30 mouse cellular contexts compared by ENCODE assay signal in genomic region chr19:41112609-41113008, GRCm38 (mm10). TPM values are rescaled to one million over a fixed set of nuclear protein-coding genes. Genes with fewer than 3 reads are reported as not detected.
DNase-seq lines count a peak whose midpoint lies in the region; ATAC-seq and TF ChIP-seq lines count a peak whose summit lies in the region.
"Had no signal": no experiment of that assay in that cellular context is flagged by ENCODE, and none has a peak within 500 bp of the region (broad histone marks: within the 10 kb centered on the region; RNA-seq: fewer than 3 reads in every experiment).

No protein-coding gene starts in this region.

- H3K4me1 ChIP-seq in kidney, postnatal 0 days (replicated peaks; ENCODE audit: insufficient read depth, low read length): no peaks in the 10 kb centered on the region
- H3K4me1 ChIP-seq in lung, embryonic 14.5 days (ENCODE audit: insufficient read depth): 0 out of 2 replicates have a peak, but pooled peaks cover 3% of the 10 kb centered on the region
- no peaks in the 10 kb centered on the region for H3K4me1 ChIP-seq in lung, adult 2 months (ENCODE audit: control insufficient read depth, insufficient read depth, low read length)

- no peaks in the 10 kb centered on the region for H3K9me3 ChIP-seq in kidney, postnatal 0 days (replicated peaks; ENCODE audit: low read length)
- no peaks in the 10 kb centered on the region for H3K9me3 ChIP-seq in lung, embryonic 14.5 days (ENCODE audit: low read depth, low read length)
- H3K9me3 ChIP-seq: embryonic facial prominence, embryonic 12.5 days; embryonic facial prominence, embryonic 15.5 days; hindbrain, embryonic 12.5 days; hindbrain, embryonic 15.5 days had no signal

- no peaks in the 10 kb centered on the region for H3K27me3 ChIP-seq in kidney, postnatal 0 days (ENCODE audit: insufficient read depth, low read length)
- H3K27me3 ChIP-seq in lung, embryonic 14.5 days (ENCODE audit: insufficient read depth, low read length): no peaks in the 10 kb centered on the region
- H3K27me3 ChIP-seq: embryonic facial prominence, embryonic 12.5 days; hindbrain, embryonic 15.5 days had no signal

- no peak overlapping the region for H3K4me2 ChIP-seq in kidney, postnatal 0 days (ENCODE audit: low read length)
- H3K4me2 ChIP-seq in lung, embryonic 14.5 days: no peak overlapping the region
- H3K4me2 ChIP-seq: embryonic facial prominence, embryonic 12.5 days; embryonic facial prominence, embryonic 15.5 days; heart, embryonic 11.5 days; hindbrain, embryonic 12.5 days; hindbrain, embryonic 15.5 days had no signal

- DNase-seq in embryo, embryonic 10.5 days (ENCODE audit: low spot score): peak; percentile 45
- no peak for DNase-seq in embryo, embryonic 11 days
- DNase-seq in kidney, postnatal 0 days (ENCODE audit: low spot score): peak; percentile 34
- DNase-seq in kidney, adult 18-20 months: no peak
- peak; percentile 50 for DNase-seq in lung, embryonic 14.5 days
- DNase-seq in lung, adult 2 months: no peak
- DNase-seq in adrenal gland, postnatal 25 days: no peak
- no peak for DNase-seq in urinary bladder, postnatal 10 days (ENCODE audit: low spot score)
- DNase-seq: adrenal gland, postnatal 10 days; cerebellum, adult 11-12 months; cerebellum, adult 8-10 months; cerebellum, postnatal 36 days; forebrain, postnatal 0 days; gastrocnemius, postnatal 25 days had no signal

- 8% methylated on average over 6 of the region's 6 CpGs for WGBS in kidney, postnatal 0 days
- 23% methylated on average over 6 of the region's 6 CpGs for WGBS in lung, embryonic 14.5 days
- WGBS in lung, adult 2 months: 19% methylated on average over 6 of the region's 6 CpGs

- no peak overlapping the region for H3K27ac ChIP-seq in kidney, postnatal 0 days
- H3K27ac ChIP-seq in lung, embryonic 14.5 days (ENCODE audit: low read depth): no peak overlapping the region
- H3K27ac ChIP-seq: embryonic facial prominence, embryonic 12.5 days; embryonic facial prominence, embryonic 15.5 days; hindbrain, embryonic 12.5 days; hindbrain, embryonic 15.5 days had no signal

- ATAC-seq in kidney, postnatal 0 days (replicated peaks; ENCODE audit: low FRiP score, low read depth): no peak
- ATAC-seq in lung, embryonic 14.5 days (ENCODE audit: insufficient read depth): no peak
- ATAC-seq: forebrain, embryonic 14.5 days; forebrain, postnatal 0 days had no signal

- no peak overlapping the region for H3K4me3 ChIP-seq in kidney, postnatal 0 days (replicated peaks; ENCODE audit: low read depth, low read length)
- no peak overlapping the region for H3K4me3 ChIP-seq in lung, embryonic 14.5 days (ENCODE audit: low read depth, low read length)
- no peak overlapping the region for H3K4me3 ChIP-seq in lung, adult 2 months (replicated peaks; ENCODE audit: extremely low read depth, low read depth, low read length)
- H3K4me3 ChIP-seq: embryonic facial prominence, embryonic 12.5 days; embryonic facial prominence, embryonic 15.5 days; hindbrain, embryonic 12.5 days; hindbrain, embryonic 15.5 days had no signal

- TF ChIP-seq POLR2A in lung, adult 2 months (IDR thresholded peaks at IDR 0.05; ENCODE audit: borderline replicate concordance, extremely low read depth, low read depth, low read length): no peak

- no peak overlapping the region for H3K9ac ChIP-seq in kidney, postnatal 0 days (ENCODE audit: low read depth, low read length)
- H3K9ac ChIP-seq in lung, embryonic 14.5 days: no peak overlapping the region
- H3K9ac ChIP-seq: embryonic facial prominence, embryonic 12.5 days; embryonic facial prominence, embryonic 15.5 days; forebrain, postnatal 0 days; hindbrain, embryonic 12.5 days; hindbrain, embryonic 15.5 days had no signal

- TF ChIP-seq CTCF in kidney, postnatal 0 days (IDR thresholded peaks at IDR 0.05; ENCODE audit: low read depth): no peak
- no peak for TF ChIP-seq CTCF in lung, embryonic 14.5 days (IDR thresholded peaks at IDR 0.05; ENCODE audit: low read depth)
- TF ChIP-seq CTCF in lung, adult 2 months (IDR thresholded peaks at IDR 0.05; ENCODE audit: insufficient read depth, low read length): no peak

- no peaks in the 10 kb centered on the region for H3K36me3 ChIP-seq in kidney, postnatal 0 days (ENCODE audit: insufficient read depth, low read length)
- no peaks in the 10 kb centered on the region for H3K36me3 ChIP-seq in lung, embryonic 14.5 days (ENCODE audit: insufficient read depth)
- H3K36me3 ChIP-seq: embryonic facial prominence, embryonic 12.5 days; embryonic facial prominence, embryonic 15.5 days; hindbrain, embryonic 12.5 days; hindbrain, embryonic 15.5 days had no signal

RNA-seq across cellular contexts. Expression of gene Opalin, which starts 35.7 kb away (rescaled TPM):
- not detected in 2 replicates for polyA plus RNA-seq in kidney, postnatal 0 days (2015; fragmentation: Nextera tagmentation; extraction: Ambion mirVana)
- polyA plus RNA-seq in lung, embryonic 14.5 days (2014; fragmentation: Nextera tagmentation; extraction: Ambion mirVana): not detected in 2 replicates
- polyA plus RNA-seq in lung, adult 2 months (2012; rRNA removed): not detected in 2 replicates
- not detected in 2 replicates for total RNA-seq in adrenal gland, postnatal 25 days (2021)
- total RNA-seq: adrenal gland, adult 18-20 months; adrenal gland, postnatal 10 days; adrenal gland, postnatal 4 days; ES-E14; forebrain, postnatal 0 days; gastrocnemius, adult 8-10 months; gastrocnemius, postnatal 25 days; heart, adult 8-10 months; heart, postnatal 25 days; hematopoietic stem cell, adult 5-6 weeks had no signal
- polyA plus RNA-seq: embryonic facial prominence, embryonic 12.5 days; embryonic facial prominence, embryonic 15.5 days; forebrain, embryonic 11.5 days; forebrain, embryonic 14.5 days; forebrain, postnatal 0 days; gonadal fat pad, adult 2 months; heart, postnatal 0 days; hindbrain, embryonic 12.5 days; hindbrain, embryonic 15.5 days had no signal

Comparison
In these comparisons a context has a peak if more than half of its experiments do, and no peak if none do; other contexts are left out.
1. DNase-seq: peak in embryo, embryonic 10.5 days (single experiment), kidney, postnatal 0 days (single experiment) and lung, embryonic 14.5 days (single experiment); none in embryo, embryonic 11 days (single experiment), kidney, adult 18-20 months (single experiment), lung, adult 2 months (single experiment), adrenal gland, postnatal 25 days (single experiment) and urinary bladder, postnatal 10 days (single experiment).